Mouse (Mus musculus): ENCODE data around the gene Rps15. TPM values are rescaled to one million over a fixed set of nuclear protein-coding genes. Genes with fewer than 3 reads are reported as not detected.

Gene Rps15
- polyA plus RNA-seq, 1 experiment from 2014 or later: 882 TPM

- Histone ChIP-seq H3K9me3 (no peaks in the 10 kb centered on the region), H3K36me3 (peaks cover 23% of the 10 kb centered on the region), H3K4me3 (peak overlapping the region; percentile 81), H3K4me1 (peaks cover 66% of the 10 kb centered on the region), H3K27me3 (ENCODE audit: insufficient read depth, poor library complexity, severe bottlenecking) (no peaks in the 10 kb centered on the region), H3K27ac (peak overlapping the region; percentile 99)
- WGBS: 2% methylated on average over 81 of the region's 81 CpGs
- peak; percentile 99 for DNase-seq (ENCODE audit: low spot score)
Measured at GRCm38 (mm10) chr10:80264341-80265148, 27.7 kb upstream of the Rps15 start.

GRCm38 (mm10) chr10:80265149-80265486 is 27.1 kb upstream of the Rps15 start:
- no peak for DNase-seq (ENCODE audit: low spot score)
- peak overlapping the region; percentile 81 for H3K4me3 ChIP-seq
- peaks cover 64% of the 10 kb centered on the region for H3K4me1 ChIP-seq
- peak overlapping the region; percentile 99 for H3K27ac ChIP-seq
- no peaks in the 10 kb centered on the region for H3K9me3 ChIP-seq
- no peaks in the 10 kb centered on the region for H3K27me3 ChIP-seq (ENCODE audit: insufficient read depth, poor library complexity, severe bottlenecking)
- peaks cover 27% of the 10 kb centered on the region for H3K36me3 ChIP-seq
- WGBS: 2% methylated on average over 18 of the region's 18 CpGs

GRCm38 (mm10) chr10:80270099-80270498 is 22.2 kb upstream of the Rps15 start:
- no peak overlapping the region for H3K4me3 ChIP-seq
- WGBS: 90% methylated on average over 2 of the region's 2 CpGs
- 0 out of 2 replicates have a peak overlapping the region, but pooled peaks have one; percentile 23 for H3K27ac ChIP-seq

GRCm38 (mm10) chr10:80270734-80271181 is 21.5 kb upstream of the Rps15 start:
- Histone ChIP-seq H3K27ac (no peak overlapping the region), H3K4me3 (no peak overlapping the region), H3K4me1 (peaks cover 62% of the 10 kb centered on the region), H3K36me3 (peaks cover 72% of the 10 kb centered on the region), H3K9me3 (no peaks in the 10 kb centered on the region), H3K27me3 (ENCODE audit: insufficient read depth, poor library complexity, severe bottlenecking) (no peaks in the 10 kb centered on the region)
- 69% methylated on average over 6 of the region's 6 CpGs for WGBS
- DNase-seq (ENCODE audit: low spot score): no peak

More at GRCm38 (mm10) chr10:80270099-80270498, 22.2 kb upstream of the Rps15 start:
- Histone ChIP-seq H3K36me3 (peaks cover 66% of the 10 kb centered on the region), H3K27me3 (ENCODE audit: insufficient read depth, poor library complexity, severe bottlenecking) (no peaks in the 10 kb centered on the region), H3K9me3 (no peaks in the 10 kb centered on the region), H3K4me1 (peaks cover 64% of the 10 kb centered on the region)
- DNase-seq (ENCODE audit: low spot score): no peak

GRCm38 (mm10) chr10:80271186-80271843 is 20.9 kb upstream of the Rps15 start:
- H3K4me1 ChIP-seq: peaks cover 57% of the 10 kb centered on the region
- WGBS: 86% methylated on average over 5 of the region's 5 CpGs
- peak overlapping the region; percentile 59 for H3K27ac ChIP-seq
- H3K4me3 ChIP-seq: no peak overlapping the region
- peaks cover 77% of the 10 kb centered on the region for H3K36me3 ChIP-seq
- H3K27me3 ChIP-seq (ENCODE audit: insufficient read depth, poor library complexity, severe bottlenecking): no peaks in the 10 kb centered on the region
- DNase-seq (ENCODE audit: low spot score): no peak
- H3K9me3 ChIP-seq: no peaks in the 10 kb centered on the region

GRCm38 (mm10) chr10:80271870-80272585 is 20.2 kb upstream of the Rps15 start:
- Histone ChIP-seq H3K9me3 (no peaks in the 10 kb centered on the region), H3K36me3 (peaks cover 81% of the 10 kb centered on the region), H3K27me3 (ENCODE audit: insufficient read depth, poor library complexity, severe bottlenecking) (no peaks in the 10 kb centered on the region), H3K4me3 (no peak overlapping the region), H3K27ac (peak overlapping the region; percentile 59), H3K4me1 (peaks cover 50% of the 10 kb centered on the region)
- no peak for DNase-seq (ENCODE audit: low spot score)
- 85% methylated on average over 8 of the region's 8 CpGs for WGBS

- H3K36me3 ChIP-seq: peaks cover 85% of the 10 kb centered on the region
- H3K9me3 ChIP-seq: no peaks in the 10 kb centered on the region
- 90% methylated on average over 3 of the region's 3 CpGs for WGBS
- H3K4me1 ChIP-seq: peaks cover 33% of the 10 kb centered on the region
- no peak overlapping the region for H3K27ac ChIP-seq
- DNase-seq (ENCODE audit: low spot score): no peak
- H3K27me3 ChIP-seq (ENCODE audit: insufficient read depth, poor library complexity, severe bottlenecking): no peaks in the 10 kb centered on the region
- H3K4me3 ChIP-seq: no peak overlapping the region
Measured at GRCm38 (mm10) chr10:80273847-80274246, 18.4 kb upstream of the Rps15 start.

- H3K27ac ChIP-seq: no peak overlapping the region
- 87% methylated on average over 5 of the region's 5 CpGs for WGBS
- H3K4me1 ChIP-seq: peaks cover 16% of the 10 kb centered on the region
- H3K27me3 ChIP-seq (ENCODE audit: insufficient read depth, poor library complexity, severe bottlenecking): no peaks in the 10 kb centered on the region
- H3K9me3 ChIP-seq: no peaks in the 10 kb centered on the region
- H3K36me3 ChIP-seq: peaks cover 91% of the 10 kb centered on the region
- H3K4me3 ChIP-seq: no peak overlapping the region
- no peak for DNase-seq (ENCODE audit: low spot score)
Measured at GRCm38 (mm10) chr10:80276238-80276637, 16.0 kb upstream of the Rps15 start.

GRCm38 (mm10) chr10:80278390-80278789 is 13.9 kb upstream of the Rps15 start:
- Histone ChIP-seq H3K36me3 (peaks cover 97% of the 10 kb centered on the region), H3K27ac (no peak overlapping the region), H3K9me3 (no peaks in the 10 kb centered on the region), H3K4me1 (peaks cover 13% of the 10 kb centered on the region; the same call in 1 of the 2 replicates), H3K27me3 (ENCODE audit: insufficient read depth, poor library complexity, severe bottlenecking) (no peaks in the 10 kb centered on the region), H3K4me3 (no peak overlapping the region)
- no peak for DNase-seq (ENCODE audit: low spot score)
- 94% methylated on average over 9 of the region's 9 CpGs for WGBS

GRCm38 (mm10) chr10:80279273-80279672 is 13.0 kb upstream of the Rps15 start:
- H3K27ac ChIP-seq: no peak overlapping the region
- no peaks in the 10 kb centered on the region for H3K9me3 ChIP-seq
- 93% methylated on average over 12 of the region's 12 CpGs for WGBS
- no peak for DNase-seq (ENCODE audit: low spot score)
- H3K36me3 ChIP-seq: peaks cover 97% of the 10 kb centered on the region
- no peak overlapping the region for H3K4me3 ChIP-seq
- H3K27me3 ChIP-seq (ENCODE audit: insufficient read depth, poor library complexity, severe bottlenecking): no peaks in the 10 kb centered on the region
- H3K4me1 ChIP-seq: peaks cover 10% of the 10 kb centered on the region; the same call in 1 of the 2 replicates

GRCm38 (mm10) chr10:80281304-80281703 is 10.9 kb upstream of the Rps15 start:
- no peaks in the 10 kb centered on the region for H3K27me3 ChIP-seq (ENCODE audit: insufficient read depth, poor library complexity, severe bottlenecking)
- 74% methylated on average over 7 of the region's 7 CpGs for WGBS
- peaks cover 98% of the 10 kb centered on the region for H3K36me3 ChIP-seq
- H3K27ac ChIP-seq: no peak overlapping the region
- no peak for DNase-seq (ENCODE audit: low spot score)
- H3K4me1 ChIP-seq: peaks cover 10% of the 10 kb centered on the region; the same call in 1 of the 2 replicates
- H3K9me3 ChIP-seq: no peaks in the 10 kb centered on the region
- no peak overlapping the region for H3K4me3 ChIP-seq

GRCm38 (mm10) chr10:80281921-80282371 is 10.3 kb upstream of the Rps15 start:
- H3K9me3 ChIP-seq: no peaks in the 10 kb centered on the region
- H3K4me3 ChIP-seq: no peak overlapping the region
- H3K27ac ChIP-seq: no peak overlapping the region
- DNase-seq (ENCODE audit: low spot score): no peak
- WGBS: 79% methylated on average over 8 of the region's 8 CpGs
- no peaks in the 10 kb centered on the region for H3K27me3 ChIP-seq (ENCODE audit: insufficient read depth, poor library complexity, severe bottlenecking)
- H3K4me1 ChIP-seq: peaks cover 10% of the 10 kb centered on the region; the same call in 1 of the 2 replicates
- peaks cover 98% of the 10 kb centered on the region for H3K36me3 ChIP-seq
